Mouse (Mus musculus): ENCODE measurements around the gene Sirt4. TPM values are rescaled to one million over a fixed set of nuclear protein-coding genes. Genes with fewer than 3 reads are reported as not detected.

The Sirt4 gene
- polyA plus RNA-seq (2014; fragmentation: Nextera tagmentation; extraction: Ambion mirVana): 16.2 and 18.9 TPM in 2 replicates

DNA sequence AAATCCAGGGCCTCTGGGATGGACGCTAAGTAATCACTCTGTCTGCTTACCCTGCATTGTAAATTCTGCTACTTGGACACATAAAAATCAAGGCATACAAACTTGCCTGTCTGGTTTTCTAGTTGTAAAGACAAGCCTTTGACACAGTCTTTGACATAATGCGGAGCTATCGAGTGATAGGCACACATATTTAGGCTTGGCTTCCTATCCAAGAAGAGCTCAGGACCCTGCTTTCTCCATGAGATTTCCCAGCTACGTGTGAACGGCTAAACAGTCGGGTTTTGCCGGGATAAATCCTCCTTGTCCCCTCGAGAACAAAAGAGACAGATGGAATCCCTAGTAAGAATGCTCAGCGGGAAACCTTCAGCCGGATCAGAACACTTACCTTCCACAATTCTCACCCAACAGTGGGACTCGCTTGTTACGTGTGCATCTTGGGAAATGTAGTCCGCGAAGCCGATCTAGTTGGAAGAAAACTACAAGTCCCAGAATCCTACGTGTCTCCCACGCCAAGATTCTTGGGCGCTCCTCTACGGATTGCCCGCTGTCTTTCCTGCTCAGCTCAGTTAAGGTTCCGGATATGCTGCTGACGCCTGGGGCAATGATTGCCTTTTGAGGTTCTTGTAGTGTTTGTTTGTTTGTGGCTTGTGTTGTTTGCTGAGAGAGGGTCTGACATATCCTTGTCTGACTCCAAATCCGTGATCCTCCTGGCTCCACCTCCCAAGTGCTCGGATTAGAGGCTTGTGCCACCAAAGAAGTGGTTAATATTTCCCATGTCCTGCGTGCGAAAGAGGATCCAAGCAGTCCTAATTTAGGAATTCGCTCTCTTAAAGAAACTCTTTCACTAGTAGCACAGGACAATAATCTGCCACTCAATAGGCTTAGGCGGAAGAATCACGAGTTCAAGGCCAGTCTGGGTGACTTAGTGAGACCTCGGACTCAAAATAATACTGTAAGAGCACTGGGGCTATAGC, at the start of gene Sirt4:
Gene Sirt4 (minus strand): TSS at position 779 of the 974 bp plus-strand sequence.
- peak within 1 kb of the TSS; percentile 35 for H3K4me3 ChIP-seq (ENCODE audit: low read depth, low read length)
- no peaks in the 10 kb centered on the region for H3K9me3 ChIP-seq (ENCODE audit: control insufficient read depth, low read length)
- peaks cover 14% of the 10 kb centered on the region for H3K4me1 ChIP-seq (ENCODE audit: control insufficient read depth, insufficient read depth, low read length)
- peak; percentile 99 for DNase-seq (ENCODE audit: low spot score, missing footprints)
- peak; percentile 87 for ATAC-seq (ENCODE audit: low FRiP score)
- WGBS: 9% methylated on average over 30 of the region's 30 CpGs
- H3K4me2 ChIP-seq: peak within 1 kb of the TSS; percentile 68
- H3K36me3 ChIP-seq (ENCODE audit: control insufficient read depth, insufficient read depth, low read length): no peaks in the 10 kb centered on the region
- peak within 1 kb of the TSS; percentile 66 for H3K9ac ChIP-seq (ENCODE audit: low read length)
- peak within 1 kb of the TSS; percentile 35; the same call in 1 of the 2 replicates for H3K27ac ChIP-seq (ENCODE audit: low read depth, low read length)
- H3K27me3 ChIP-seq (ENCODE audit: control insufficient read depth, insufficient read depth, low read length): peaks cover 12% of the 10 kb centered on the region

DNA sequence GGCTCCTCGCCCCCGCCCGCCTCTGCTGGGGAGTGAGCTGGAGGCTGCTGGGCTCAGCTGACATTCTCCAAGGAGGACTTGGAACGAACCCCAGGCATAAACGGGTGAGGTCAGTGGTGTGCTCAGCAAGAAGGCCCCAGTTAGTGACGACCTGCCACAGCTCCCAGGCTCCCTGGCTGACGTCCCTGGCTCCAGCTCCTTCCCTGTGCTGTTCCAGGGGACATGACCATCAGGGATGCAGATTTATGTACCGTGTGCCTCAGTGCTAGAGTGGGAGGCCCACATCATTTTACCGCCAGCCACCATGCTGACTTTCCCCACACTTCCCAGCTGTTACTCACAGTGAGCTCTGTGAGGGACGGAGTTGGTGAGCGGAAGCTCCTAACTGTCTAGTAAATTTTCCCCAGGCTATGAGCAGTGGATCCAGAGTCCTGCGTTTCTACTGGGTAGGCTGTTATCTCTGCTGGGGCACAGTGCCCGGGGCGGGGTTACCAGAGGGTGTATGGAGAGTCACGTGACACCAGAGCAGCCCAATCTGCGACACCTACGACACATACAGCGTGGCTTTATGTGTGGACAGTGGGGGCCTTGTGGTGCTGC, 47.2 kb upstream of the Sirt4 start:
- WGBS: 70% methylated on average over 18 of the region's 18 CpGs
- Histone ChIP-seq H3K4me1 (ENCODE audit: control insufficient read depth, insufficient read depth, low read length) (peaks cover 4% of the 10 kb centered on the region), H3K36me3 (ENCODE audit: control insufficient read depth, insufficient read depth, low read length) (no peaks in the 10 kb centered on the region), H3K9me3 (ENCODE audit: control insufficient read depth, low read length) (no peaks in the 10 kb centered on the region), H3K27ac (ENCODE audit: low read depth, low read length) (no peak overlapping the region), H3K27me3 (ENCODE audit: control insufficient read depth, insufficient read depth, low read length) (no peaks in the 10 kb centered on the region), H3K4me3 (ENCODE audit: low read depth, low read length) (no peak overlapping the region), H3K9ac (ENCODE audit: low read length) (no peak overlapping the region), H3K4me2 (no peak overlapping the region)
- DNase-seq (ENCODE audit: low spot score, missing footprints) (no peak), ATAC-seq (ENCODE audit: low FRiP score) (no peak)

GRCm38 (mm10) chr5:115530447-115530809, 45.9 kb upstream of the Sirt4 start:
- H3K27me3 ChIP-seq (ENCODE audit: control insufficient read depth, insufficient read depth, low read length): no peaks in the 10 kb centered on the region
- no peak overlapping the region for H3K4me3 ChIP-seq (ENCODE audit: low read depth, low read length)
- H3K27ac ChIP-seq (ENCODE audit: low read depth, low read length): no peak overlapping the region
- H3K9me3 ChIP-seq (ENCODE audit: control insufficient read depth, low read length): no peaks in the 10 kb centered on the region
- DNase-seq (ENCODE audit: low spot score, missing footprints) (no peak), ATAC-seq (ENCODE audit: low FRiP score) (no peak)
- H3K36me3 ChIP-seq (ENCODE audit: control insufficient read depth, insufficient read depth, low read length): no peaks in the 10 kb centered on the region
- H3K4me2 ChIP-seq: no peak overlapping the region
- no peak overlapping the region for H3K9ac ChIP-seq (ENCODE audit: low read length)
- H3K4me1 ChIP-seq (ENCODE audit: control insufficient read depth, insufficient read depth, low read length): peaks cover 4% of the 10 kb centered on the region
- 79% methylated on average over 8 of the region's 8 CpGs for WGBS

- H3K4me1 ChIP-seq (ENCODE audit: control insufficient read depth, insufficient read depth, low read length): peaks cover 4% of the 10 kb centered on the region
- DNase-seq (ENCODE audit: low spot score, missing footprints) (no peak), ATAC-seq (ENCODE audit: low FRiP score) (no peak)
- no peak overlapping the region for H3K4me3 ChIP-seq (ENCODE audit: low read depth, low read length)
- H3K36me3 ChIP-seq (ENCODE audit: control insufficient read depth, insufficient read depth, low read length): no peaks in the 10 kb centered on the region
- no peak overlapping the region for H3K4me2 ChIP-seq
- H3K27me3 ChIP-seq (ENCODE audit: control insufficient read depth, insufficient read depth, low read length): no peaks in the 10 kb centered on the region
- H3K9me3 ChIP-seq (ENCODE audit: control insufficient read depth, low read length): no peaks in the 10 kb centered on the region
- no peak overlapping the region; the same call in 1 of the 2 replicates for H3K27ac ChIP-seq (ENCODE audit: low read depth, low read length)
- no peak overlapping the region for H3K9ac ChIP-seq (ENCODE audit: low read length)
- 71% methylated on average over 7 of the region's 7 CpGs for WGBS
These were observed 45.4 kb upstream of the Sirt4 start for GRCm38 (mm10) chr5:115529742-115530446.

GRCm38 (mm10) chr5:115529364-115529741, 44.8 kb upstream of the Sirt4 start:
- Histone ChIP-seq H3K36me3 (ENCODE audit: control insufficient read depth, insufficient read depth, low read length) (no peaks in the 10 kb centered on the region), H3K4me3 (ENCODE audit: low read depth, low read length) (no peak overlapping the region), H3K9ac (ENCODE audit: low read length) (no peak overlapping the region), H3K27me3 (ENCODE audit: control insufficient read depth, insufficient read depth, low read length) (no peaks in the 10 kb centered on the region), H3K4me1 (ENCODE audit: control insufficient read depth, insufficient read depth, low read length) (peaks cover 6% of the 10 kb centered on the region), H3K9me3 (ENCODE audit: control insufficient read depth, low read length) (no peaks in the 10 kb centered on the region), H3K4me2 (no peak overlapping the region), H3K27ac (ENCODE audit: low read depth, low read length) (no peak overlapping the region)
- 77% methylated on average over 8 of the region's 8 CpGs for WGBS
- DNase-seq (ENCODE audit: low spot score, missing footprints) (no peak), ATAC-seq (ENCODE audit: low FRiP score) (no peak)

GRCm38 (mm10) chr5:115528128-115528527, 43.6 kb upstream of the Sirt4 start:
- no peak overlapping the region for H3K4me2 ChIP-seq
- H3K9ac ChIP-seq (ENCODE audit: low read length): no peak overlapping the region
- DNase-seq (ENCODE audit: low spot score, missing footprints): no peak
- H3K4me3 ChIP-seq (ENCODE audit: low read depth, low read length): no peak overlapping the region
- no peak for ATAC-seq (ENCODE audit: low FRiP score)
- H3K36me3 ChIP-seq (ENCODE audit: control insufficient read depth, insufficient read depth, low read length): no peaks in the 10 kb centered on the region
- 93% methylated on average over 5 of the region's 5 CpGs for WGBS
- H3K4me1 ChIP-seq (ENCODE audit: control insufficient read depth, insufficient read depth, low read length): peaks cover 12% of the 10 kb centered on the region; the same call in 1 of the 2 replicates
- no peaks in the 10 kb centered on the region for H3K27me3 ChIP-seq (ENCODE audit: control insufficient read depth, insufficient read depth, low read length)
- no peak overlapping the region for H3K27ac ChIP-seq (ENCODE audit: low read depth, low read length)
- H3K9me3 ChIP-seq (ENCODE audit: control insufficient read depth, low read length): no peaks in the 10 kb centered on the region

- no peak for ATAC-seq (ENCODE audit: low FRiP score)
- H3K4me1 ChIP-seq (ENCODE audit: control insufficient read depth, insufficient read depth, low read length): peaks cover 12% of the 10 kb centered on the region; the same call in 1 of the 2 replicates
These were observed 42.1 kb upstream of the Sirt4 start for GRCm38 (mm10) chr5:115526456-115527202.

DNA sequence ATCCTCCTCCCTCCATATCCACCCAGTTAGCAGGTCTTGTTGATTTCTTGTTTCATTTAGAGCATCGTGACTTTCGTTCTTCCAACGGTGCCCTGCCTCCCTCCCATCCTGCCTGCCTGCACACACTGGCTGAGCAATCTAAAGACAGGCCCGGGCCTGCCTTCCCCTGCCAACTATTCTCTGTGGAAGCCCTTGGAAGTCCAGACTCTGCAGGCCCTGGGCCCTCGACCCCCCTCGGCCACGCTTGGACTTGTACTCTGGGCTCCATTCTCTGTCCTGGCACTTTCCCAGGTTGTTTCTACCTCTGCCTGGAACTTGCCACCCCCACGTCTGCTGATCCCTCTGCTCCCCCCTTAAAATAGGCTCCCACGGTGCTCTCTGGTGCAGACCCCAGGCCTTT, 41.4 kb upstream of the Sirt4 start:
- Histone ChIP-seq H3K4me2 (no peak overlapping the region), H3K36me3 (ENCODE audit: control insufficient read depth, insufficient read depth, low read length) (no peaks in the 10 kb centered on the region), H3K4me3 (ENCODE audit: low read depth, low read length) (no peak overlapping the region), H3K4me1 (ENCODE audit: control insufficient read depth, insufficient read depth, low read length) (peaks cover 12% of the 10 kb centered on the region; the same call in 1 of the 2 replicates), H3K27me3 (ENCODE audit: control insufficient read depth, insufficient read depth, low read length) (no peaks in the 10 kb centered on the region), H3K9ac (ENCODE audit: low read length) (no peak overlapping the region), H3K9me3 (ENCODE audit: control insufficient read depth, low read length) (no peaks in the 10 kb centered on the region), H3K27ac (ENCODE audit: low read depth, low read length) (no peak overlapping the region)
- no peak for DNase-seq (ENCODE audit: low spot score, missing footprints)
- no peak for ATAC-seq (ENCODE audit: low FRiP score)
- 84% methylated on average over 9 of the region's 9 CpGs for WGBS

More at GRCm38 (mm10) chr5:115526456-115527202, 42.1 kb upstream of the Sirt4 start:
- Histone ChIP-seq H3K4me2 (no peak overlapping the region), H3K9ac (ENCODE audit: low read length) (no peak overlapping the region), H3K9me3 (ENCODE audit: control insufficient read depth, low read length) (no peaks in the 10 kb centered on the region), H3K27me3 (ENCODE audit: control insufficient read depth, insufficient read depth, low read length) (no peaks in the 10 kb centered on the region), H3K36me3 (ENCODE audit: control insufficient read depth, insufficient read depth, low read length) (no peaks in the 10 kb centered on the region), H3K27ac (ENCODE audit: low read depth, low read length) (no peak overlapping the region), H3K4me3 (ENCODE audit: low read depth, low read length) (no peak overlapping the region)
- no peak for DNase-seq (ENCODE audit: low spot score, missing footprints)
- 86% methylated on average over 17 of the region's 17 CpGs for whole genome bisulfite sequencing
